Mouse (Mus musculus): ENCODE results near the gene Pgm2.

DNA sequence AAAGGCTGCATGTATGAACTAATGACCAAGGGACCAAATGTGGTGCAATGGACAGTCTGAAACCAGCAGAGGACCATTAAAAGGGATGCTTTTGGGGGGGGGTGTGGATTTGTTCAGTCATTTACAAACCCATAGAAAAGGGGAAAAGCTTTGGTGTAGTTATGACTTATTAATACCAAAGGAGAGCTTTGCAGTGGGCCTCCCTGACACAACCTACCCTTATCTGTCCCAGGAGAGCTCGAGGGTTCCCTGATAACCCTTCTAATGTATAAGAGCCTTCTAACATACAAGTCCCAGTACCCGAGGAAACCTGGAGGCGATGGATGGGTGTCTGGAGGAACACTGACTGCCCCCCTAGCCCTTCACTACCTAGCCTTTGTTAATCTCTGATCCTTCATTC lies 69.2 kb downstream of the Pgm2 start:
- TF ChIP-seq POLR2A (IDR thresholded peaks at IDR 0.05; ENCODE audit: insufficient read depth, low read depth, low read length) (no peak), CTCF (IDR thresholded peaks at IDR 0.05; ENCODE audit: insufficient read depth, low read depth, low read length) (no peak)
